Mouse (Mus musculus) CD8-positive naive resting alpha-beta T cell, adult 2 months (primary cell): ENCODE measurements around the gene Cdc14b.
"Not testable (repeated sequence)": the region's sequence is repeated elsewhere in the genome, so short reads cannot be mapped to it uniquely, and the experiment has no call there.

Experiments
- DNase-seq, 2 experiments: peaks; one replicate each; pipeline ENCODE4 v3.0.0; 2022; ENCODE audit warnings: low read depth in 2 of 2, low spot score in 2 of 2

Gene Cdc14b

GRCm38 (mm10) chr13:64273891-64274844 is 922 bp downstream of the Cdc14b start:
- DNase-seq: peak; percentile 48

GRCm38 (mm10) chr13:64273352-64273751 is 1.7 kb downstream of the Cdc14b start:
- no peak for DNase-seq

DNA sequence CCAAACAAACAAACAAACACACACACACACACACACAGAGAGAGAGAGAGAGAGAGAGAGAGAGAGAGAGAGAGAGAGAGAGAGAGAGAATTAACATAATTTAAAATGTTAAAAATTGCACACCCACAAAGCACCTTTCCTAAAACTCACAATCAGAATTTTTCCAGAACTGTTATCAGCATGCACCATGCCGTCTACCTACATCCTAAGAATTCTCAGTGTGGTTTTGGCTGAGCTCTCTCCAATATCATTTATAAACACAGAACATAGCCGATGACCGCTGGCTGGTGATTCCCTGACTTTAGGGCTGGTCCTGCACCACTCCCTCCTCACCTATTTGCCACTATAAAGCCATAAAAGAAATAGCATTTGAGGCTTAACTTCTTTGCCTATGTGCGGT is 6.7 kb downstream of the Cdc14b start:
- DNase-seq: no peak

- DNase-seq: no peak
Observed at GRCm38 (mm10) chr13:64267151-64267550, 7.9 kb downstream of the Cdc14b start.

DNA sequence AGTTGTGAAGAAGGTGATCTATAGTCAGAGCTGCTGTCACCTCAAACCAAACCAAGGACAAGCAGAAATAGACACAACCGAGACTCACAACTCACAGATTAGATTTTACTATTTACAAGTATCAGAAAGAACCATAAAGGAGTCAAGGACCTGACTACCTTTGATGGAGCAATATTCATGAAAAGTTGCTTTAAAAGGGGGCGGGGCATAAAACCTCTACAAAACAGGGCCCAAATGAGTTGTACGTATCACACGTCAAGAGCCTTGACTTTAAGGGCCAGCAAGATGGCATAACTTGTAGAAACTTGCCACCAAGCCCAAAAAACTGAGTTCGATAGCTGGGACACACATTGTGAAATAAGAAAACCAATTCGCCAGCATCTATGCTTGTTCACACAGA is 10.5 kb downstream of the Cdc14b start:
- DNase-seq: no peak

- no peak for DNase-seq
Observed at GRCm38 (mm10) chr13:64259903-64260302, 15.2 kb downstream of the Cdc14b start.

GRCm38 (mm10) chr13:64258516-64258821 is 16.6 kb downstream of the Cdc14b start:
- DNase-seq: no peak

- DNase-seq: no peak
Observed at GRCm38 (mm10) chr13:64257814-64258515, 17.1 kb downstream of the Cdc14b start.

- no peak for DNase-seq
Observed at GRCm38 (mm10) chr13:64257010-64257813, 17.9 kb downstream of the Cdc14b start.

- DNase-seq: not testable (repeated sequence)
Observed at GRCm38 (mm10) chr13:64254185-64254584, 20.9 kb downstream of the Cdc14b start.

GRCm38 (mm10) chr13:64253697-64254096 is 21.4 kb downstream of the Cdc14b start:
- no peak for DNase-seq

GRCm38 (mm10) chr13:64252147-64252546 is 22.9 kb downstream of the Cdc14b start:
- DNase-seq: no peak

GRCm38 (mm10) chr13:64250363-64250762 is 24.7 kb downstream of the Cdc14b start:
- peak; percentile 42 to 68 for DNase-seq

DNA sequence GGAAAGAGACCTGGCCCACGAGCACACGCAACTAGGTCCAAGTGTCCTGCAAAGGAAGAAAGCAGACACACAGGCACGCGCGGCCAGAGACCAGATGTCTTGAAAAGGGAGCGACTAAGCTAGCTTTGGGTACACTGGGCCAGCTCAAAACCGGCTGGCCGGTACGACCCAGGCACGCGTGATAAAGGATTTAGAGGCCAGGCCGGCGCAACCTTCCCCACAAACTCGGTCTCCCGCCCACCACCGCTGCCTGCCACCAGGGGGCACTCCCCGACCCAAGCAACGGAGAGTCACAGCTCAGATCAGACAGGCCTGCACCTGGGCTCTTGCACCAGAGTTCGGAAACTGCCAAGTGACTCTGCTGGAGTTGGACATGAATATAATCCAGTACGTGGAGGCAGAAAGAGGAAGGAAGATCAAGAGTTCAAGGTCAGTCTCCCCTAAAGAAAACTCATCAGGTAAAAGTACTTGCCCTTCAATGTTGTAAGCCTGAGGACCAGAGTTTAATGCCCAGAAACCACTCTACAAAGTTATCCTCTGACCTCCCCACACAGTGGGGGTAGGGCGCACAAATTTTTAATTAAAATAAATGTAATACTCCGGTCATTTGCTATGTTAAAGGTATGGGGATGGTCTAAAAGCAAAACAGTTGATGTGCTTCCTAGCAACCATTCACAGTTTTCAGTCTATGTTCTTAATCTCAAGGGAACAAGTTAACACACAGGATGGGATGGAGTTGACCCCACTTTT is 26.1 kb downstream of the Cdc14b start:
- DNase-seq: peak; percentile 90 to 94

DNA sequence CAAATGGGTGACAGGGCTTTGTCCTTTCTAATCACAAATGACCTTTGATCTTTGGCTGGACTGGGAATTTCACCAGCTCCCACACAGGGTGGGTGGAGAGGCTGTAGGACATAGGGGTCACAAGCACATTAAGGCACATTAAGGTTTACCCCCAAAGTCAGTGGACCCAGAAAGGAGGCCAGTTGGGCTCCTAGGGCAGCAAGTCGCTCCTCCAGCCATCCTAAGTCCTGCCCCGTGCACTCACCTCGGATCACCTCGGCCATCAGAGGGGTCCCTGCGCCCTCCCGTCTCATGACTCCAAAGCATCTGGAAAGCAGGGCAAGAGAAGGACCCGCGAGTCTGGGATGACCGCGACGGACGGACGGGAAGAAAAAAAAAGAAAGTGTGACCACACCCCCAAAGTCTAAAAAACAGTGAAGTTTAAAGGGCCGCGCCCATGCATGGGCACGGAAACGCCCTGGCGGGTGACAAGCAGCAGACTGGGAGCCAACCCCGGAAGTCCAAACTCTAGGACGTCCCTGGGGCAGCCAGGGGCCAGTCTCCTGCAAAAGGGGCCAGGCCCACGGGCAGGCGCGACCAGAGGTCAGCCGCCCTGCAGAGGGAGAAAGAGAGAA is 26.8 kb downstream of the Cdc14b start:
- DNase-seq: peak; percentile 42 to 55

- no peak for DNase-seq
Observed at GRCm38 (mm10) chr13:64246106-64246505, 29.0 kb downstream of the Cdc14b start.

- DNase-seq: no peak
Observed at GRCm38 (mm10) chr13:64244685-64245261, 30.3 kb downstream of the Cdc14b start.

- no peak for DNase-seq
Observed at GRCm38 (mm10) chr13:64242721-64243120, 32.4 kb downstream of the Cdc14b start.

DNA sequence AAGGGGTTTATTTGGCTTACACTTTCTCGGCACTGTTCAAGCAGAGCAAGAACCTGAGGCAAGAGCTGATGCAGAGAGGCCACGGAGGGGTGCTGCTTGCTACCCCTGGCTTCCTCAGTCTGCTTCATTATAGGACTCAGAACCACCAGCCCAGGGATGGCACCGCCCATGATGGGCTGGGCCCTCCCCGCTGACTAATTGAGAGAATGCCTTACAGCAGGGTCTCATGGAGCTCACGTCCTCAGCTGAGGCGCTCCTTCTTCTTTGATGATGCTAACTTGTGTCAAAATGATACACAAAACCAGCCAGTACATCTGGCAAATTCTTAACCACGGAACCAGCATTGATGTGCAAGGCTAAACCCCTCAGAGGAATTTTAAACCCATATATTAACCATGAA is 34.5 kb downstream of the Cdc14b start:
- no peak for DNase-seq

DNA sequence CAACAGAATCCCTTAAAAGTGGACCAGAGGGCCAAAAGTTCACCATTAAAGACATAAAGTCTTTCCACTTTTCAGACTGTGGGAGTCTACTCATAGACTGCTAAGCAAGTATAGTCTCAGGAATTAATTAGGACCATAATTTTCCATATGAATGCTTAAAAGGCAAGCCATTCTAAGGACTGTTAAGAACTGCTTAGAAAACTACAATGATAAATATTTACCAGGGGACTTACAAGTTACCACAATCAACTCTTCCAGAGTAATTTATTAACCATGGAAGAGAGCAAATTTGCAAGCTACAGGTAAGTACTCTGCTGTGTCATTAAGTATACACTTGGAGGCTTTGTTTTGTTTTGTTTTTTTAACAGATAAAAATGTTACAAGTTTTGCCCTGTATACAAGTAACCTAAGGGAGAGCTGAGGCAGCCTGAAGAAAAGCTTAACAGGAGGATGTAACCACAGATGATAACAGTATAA is 37.4 kb downstream of the Cdc14b start:
- DNase-seq: no peak
